Mouse (Mus musculus) stomach, embryonic 14.5 days (tissue): ENCODE measurements around the gene Ap4s1. TPM values are rescaled to one million over a fixed set of nuclear protein-coding genes. Genes with fewer than 3 reads are reported as not detected.

Source experiments
- ATAC-seq: fragments of 200-750 bp; cut with Nextera tagmentation; 2 replicates; pipeline ENCODE4 v1.8.0; 2017; ENCODE audit warnings: low read depth, moderate TSS enrichment; ENCODE audit not compliant: insufficient number of reproducible peaks, insufficient read depth, low FRiP score
- H3K27ac ChIP-seq: fragments of 300-500 bp; sonication (generic); 2 replicates; pipeline ENCODE4 v1.5.1; 2014; ENCODE audit warnings: mild to moderate bottlenecking, low read length, moderate library complexity, mixed read lengths
- H3K27me3 ChIP-seq: fragments of 300-500 bp; sonication (generic); 2 replicates; pipeline ENCODE4 v1.6.1; 2014; ENCODE audit warnings: low read length, control low read depth, mixed read lengths; ENCODE audit not compliant: control insufficient read depth, insufficient read depth
- H3K36me3 ChIP-seq: fragments of 300-500 bp; sonication (generic); 2 replicates; pipeline ENCODE4 v1.6.1; 2014; ENCODE audit warnings: mild to moderate bottlenecking, control low read depth, low read length, moderate library complexity, mixed read lengths; ENCODE audit not compliant: control insufficient read depth, insufficient read depth
- H3K4me1 ChIP-seq: fragments of 300-500 bp; sonication (generic); 2 replicates; pipeline ENCODE4 v1.6.1; 2014; ENCODE audit warnings: low read length, control low read depth, mixed read lengths; ENCODE audit not compliant: control insufficient read depth, insufficient read depth
- H3K4me2 ChIP-seq: fragments of 300-500 bp; sonication (generic); replicated peaks from 2 replicates; pipeline ENCODE4 v1.6.1; 2014; ENCODE audit warnings: low read depth, low read length, control low read depth
- H3K4me3 ChIP-seq: fragments of 300-500 bp; sonication (generic); 2 replicates; pipeline ENCODE4 v1.5.1; 2014; ENCODE audit warnings: low read depth, low read length, control low read depth
- H3K9ac ChIP-seq: fragments of 300-500 bp; sonication (generic); replicated peaks from 2 replicates; pipeline ENCODE4 v1.6.1; 2014; ENCODE audit warnings: low read depth, mild to moderate bottlenecking, control low read depth, low read length, moderate library complexity, mixed read lengths
- H3K9me3 ChIP-seq: fragments of 300-500 bp; sonication (generic); 2 replicates; pipeline ENCODE4 v1.6.1; 2016; ENCODE audit warnings: low read depth, low read length, control low read depth; ENCODE audit not compliant: control insufficient read depth
- WGBS: fragments of 180-500 bp; shearing (Covaris S2); extraction: QIAGEN DNeasy Blood & Tissue Kit; methylation state at CpG from one replicate; pipeline ENCODE4 v1.1.7; 2014; 5-methylcytosine and 5-hydroxymethylcytosine counted together
- polyA plus RNA-seq: library from polyadenylated mRNA; unstranded; fragments of >200 nt; fragmentation: Nextera tagmentation; extraction: Ambion mirVana; gene quantifications from 2 replicates; pipeline ENCODE4 v1.2.1, GENCODE M21; 2014

The Ap4s1 gene
- polyA plus RNA-seq, 1 experiment from 2014 or later, result 29.6 TPM

DNA sequence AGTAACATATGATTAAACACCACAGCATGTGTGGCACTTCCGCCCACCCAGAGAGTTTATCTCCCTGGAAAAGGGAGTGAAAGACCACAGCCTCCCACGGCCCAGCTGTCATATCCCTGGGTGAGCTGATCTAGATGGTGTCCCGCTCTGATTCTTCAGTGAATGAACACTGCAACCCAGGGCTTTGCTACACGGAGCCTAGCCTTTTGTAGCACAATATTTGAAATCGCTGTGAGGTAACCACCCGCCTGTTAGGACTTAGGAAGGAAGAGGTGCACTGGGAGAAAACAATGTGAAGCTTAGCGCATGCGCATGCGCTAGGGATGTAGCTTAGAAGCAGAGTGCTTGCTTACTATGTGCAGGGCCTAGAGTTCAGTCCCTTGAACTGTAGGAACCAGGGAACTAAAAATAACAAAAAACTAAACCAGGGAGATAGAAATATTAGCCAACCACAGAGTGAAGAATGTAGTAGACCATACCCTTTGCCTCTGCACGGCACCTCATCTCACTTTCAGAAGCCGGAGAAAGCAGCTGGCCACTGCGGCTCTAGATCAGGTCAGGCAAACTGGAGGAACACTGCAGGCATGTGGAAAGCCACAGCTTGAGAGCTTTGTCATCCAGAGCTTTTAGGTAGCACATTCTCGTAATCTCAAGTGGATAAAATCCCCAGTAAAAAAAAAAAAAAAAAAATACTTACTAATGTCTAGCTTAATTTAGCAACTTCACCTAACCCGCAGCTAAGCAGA is 18.3 kb downstream of the Ap4s1 start:
- no peak overlapping the region for H3K9ac ChIP-seq
- no peak overlapping the region for H3K4me2 ChIP-seq
- ATAC-seq, result no peak
- peak overlapping the region; percentile 44; the same call in 1 of the 2 replicates for H3K27ac ChIP-seq
- no peak overlapping the region for H3K4me3 ChIP-seq
- 58% methylated on average over 14 of the region's 14 CpGs for WGBS
- no peaks in the 10 kb centered on the region for H3K36me3 ChIP-seq
- peaks cover 7% of the 10 kb centered on the region; the same call in 1 of the 2 replicates for H3K4me1 ChIP-seq
- no peaks in the 10 kb centered on the region for H3K9me3 ChIP-seq
- no peaks in the 10 kb centered on the region for H3K27me3 ChIP-seq

DNA sequence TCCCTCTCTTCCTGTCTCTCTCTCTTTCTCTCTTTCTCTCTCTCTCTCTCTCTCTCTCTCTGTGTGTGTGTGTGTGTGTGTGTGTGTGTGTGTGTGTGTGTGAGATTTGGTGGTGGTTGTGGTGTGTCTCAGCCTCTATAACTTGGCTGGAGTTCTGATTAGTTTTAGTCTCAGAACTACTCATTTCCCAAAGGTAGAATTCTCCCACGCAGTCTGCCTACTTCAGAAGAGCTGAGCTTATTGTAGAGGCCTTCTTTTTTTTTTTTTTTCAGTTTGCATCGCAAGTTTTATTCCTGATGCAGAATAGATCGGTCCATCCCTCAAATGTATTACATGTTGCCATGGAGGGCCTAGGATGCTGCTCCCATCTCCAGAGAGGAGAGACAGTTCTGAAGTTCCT is 18.9 kb downstream of the Ap4s1 start:
- no peak overlapping the region for H3K4me3 ChIP-seq
- ATAC-seq, result no peak

DNA sequence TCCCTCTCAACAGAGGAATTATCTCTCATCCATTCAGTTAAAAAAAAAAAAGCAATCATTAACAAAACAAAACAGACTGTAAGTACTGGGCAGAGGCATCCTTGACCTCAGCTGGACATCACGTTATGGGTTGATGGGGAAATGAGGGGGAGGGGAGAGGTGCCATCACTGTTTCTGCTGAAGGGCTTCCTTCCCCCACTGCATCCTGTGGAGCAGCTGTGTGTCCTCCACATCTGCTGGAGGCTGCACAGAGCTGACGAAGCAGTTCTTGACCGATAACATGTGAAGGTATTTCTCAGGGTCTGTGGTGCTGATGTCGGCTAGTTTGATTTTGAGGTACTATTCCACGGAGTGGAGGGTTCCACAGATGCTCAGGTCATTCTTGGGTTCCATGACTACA is 19.3 kb downstream of the Ap4s1 start:
- H3K4me1 ChIP-seq, result peaks cover 7% of the 10 kb centered on the region; the same call in 1 of the 2 replicates
- no peak for ATAC-seq

More for the DNA sequence above, 18.9 kb downstream of the Ap4s1 start:
- 70% methylated on average over 3 of the region's 3 CpGs for WGBS
- Histone ChIP-seq H3K4me2 (no peak overlapping the region), H3K36me3 (no peaks in the 10 kb centered on the region), H3K9ac (no peak overlapping the region), H3K9me3 (no peaks in the 10 kb centered on the region), H3K27ac (no peak overlapping the region), H3K27me3 (no peaks in the 10 kb centered on the region), H3K4me1 (peaks cover 7% of the 10 kb centered on the region; the same call in 1 of the 2 replicates)

GRCm38 (mm10) chr12:51712685-51713084 is 21.9 kb downstream of the Ap4s1 start:
- H3K9ac ChIP-seq, result no peak overlapping the region
- H3K27ac ChIP-seq, result no peak overlapping the region
- no peaks in the 10 kb centered on the region for H3K36me3 ChIP-seq
- H3K4me3 ChIP-seq, result no peak overlapping the region
- H3K4me2 ChIP-seq, result no peak overlapping the region
- no peaks in the 10 kb centered on the region for H3K27me3 ChIP-seq
- 65% methylated on average over 1 of the region's 1 CpGs for WGBS
- H3K4me1 ChIP-seq, result peaks cover 7% of the 10 kb centered on the region; the same call in 1 of the 2 replicates
- H3K9me3 ChIP-seq, result no peaks in the 10 kb centered on the region
- no peak for ATAC-seq

More for the DNA sequence above, 19.3 kb downstream of the Ap4s1 start:
- WGBS, result 36% methylated on average over 5 of the region's 5 CpGs
- H3K36me3 ChIP-seq, result no peaks in the 10 kb centered on the region
- no peak overlapping the region for H3K27ac ChIP-seq
- no peak overlapping the region for H3K4me2 ChIP-seq
- no peak overlapping the region for H3K4me3 ChIP-seq
- no peaks in the 10 kb centered on the region for H3K27me3 ChIP-seq
- no peak overlapping the region for H3K9ac ChIP-seq
- no peaks in the 10 kb centered on the region for H3K9me3 ChIP-seq

DNA sequence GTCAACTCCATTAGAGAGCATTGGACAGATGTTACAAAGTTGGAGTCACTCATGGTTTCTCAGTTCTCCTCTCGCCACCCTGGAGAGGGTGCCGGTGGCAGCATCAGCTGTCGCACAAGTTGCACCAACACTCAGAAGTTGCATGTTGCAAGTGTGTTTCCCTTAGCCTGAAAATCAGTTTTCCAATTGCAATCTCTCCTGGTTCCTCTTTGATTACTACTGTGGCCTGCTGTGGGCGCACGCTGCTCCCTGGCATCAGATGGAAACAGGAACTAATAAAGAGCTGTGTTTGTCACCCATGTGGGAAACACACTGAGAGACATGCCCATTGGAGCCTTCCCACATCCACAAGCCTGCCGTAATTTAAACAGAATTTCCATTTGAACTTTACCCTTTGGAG is 27.8 kb downstream of the Ap4s1 start:
- Histone ChIP-seq H3K9ac (no peak overlapping the region), H3K27me3 (no peaks in the 10 kb centered on the region), H3K4me2 (no peak overlapping the region), H3K4me3 (no peak overlapping the region), H3K9me3 (no peaks in the 10 kb centered on the region), H3K36me3 (no peaks in the 10 kb centered on the region), H3K27ac (no peak overlapping the region), H3K4me1 (no peaks in the 10 kb centered on the region)
- ATAC-seq, result no peak
- 89% methylated on average over 6 of the region's 6 CpGs for WGBS

- no peaks in the 10 kb centered on the region for H3K9me3 ChIP-seq
- no peaks in the 10 kb centered on the region for H3K27me3 ChIP-seq
- H3K27ac ChIP-seq, result no peak overlapping the region
- 0 out of 2 replicates have a peak, but pooled peaks have one; percentile 46 for ATAC-seq
- no peak overlapping the region for H3K4me3 ChIP-seq
- no peaks in the 10 kb centered on the region for H3K4me1 ChIP-seq
- no peaks in the 10 kb centered on the region for H3K36me3 ChIP-seq
- no peak overlapping the region for H3K9ac ChIP-seq
- WGBS, result 85% methylated on average over 8 of the region's 8 CpGs
- H3K4me2 ChIP-seq, result no peak overlapping the region
Observed at GRCm38 (mm10) chr12:51721836-51722235, 31.0 kb downstream of the Ap4s1 start.

- 69% methylated on average over 11 of the region's 11 CpGs for WGBS
- no peak overlapping the region for H3K9ac ChIP-seq
- H3K4me2 ChIP-seq, result no peak overlapping the region
- H3K27me3 ChIP-seq, result no peaks in the 10 kb centered on the region
- no peak overlapping the region for H3K4me3 ChIP-seq
- ATAC-seq, result no peak
- H3K36me3 ChIP-seq, result no peaks in the 10 kb centered on the region
- peak overlapping the region; percentile 44; the same call in 1 of the 2 replicates for H3K27ac ChIP-seq
- no peaks in the 10 kb centered on the region for H3K9me3 ChIP-seq
- H3K4me1 ChIP-seq, result no peaks in the 10 kb centered on the region
Observed at GRCm38 (mm10) chr12:51729058-51729457, 38.2 kb downstream of the Ap4s1 start.

DNA sequence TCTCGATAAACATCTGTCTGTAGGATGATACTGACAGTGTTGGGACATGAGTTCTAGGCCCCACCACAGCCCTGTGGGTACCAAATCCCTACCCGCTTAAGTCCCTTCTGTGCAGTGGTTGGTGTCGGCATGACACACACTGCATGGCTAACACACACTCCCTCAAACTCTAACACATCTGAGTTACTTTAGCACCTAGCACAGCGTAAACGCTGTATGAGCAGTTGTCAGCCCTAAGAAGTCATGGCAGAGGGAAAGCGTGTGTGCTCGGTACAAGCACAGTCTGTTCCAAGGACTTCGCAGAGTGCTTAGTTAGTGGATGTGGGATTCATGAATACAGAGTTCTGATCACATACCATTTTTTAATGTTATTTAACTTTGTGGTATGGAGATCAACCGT is 39.0 kb downstream of the Ap4s1 start:
- H3K4me2 ChIP-seq, result no peak overlapping the region
- no peak overlapping the region for H3K27ac ChIP-seq
- no peak overlapping the region for H3K9ac ChIP-seq
- no peaks in the 10 kb centered on the region for H3K9me3 ChIP-seq
- no peaks in the 10 kb centered on the region for H3K27me3 ChIP-seq
- no peaks in the 10 kb centered on the region for H3K36me3 ChIP-seq
- no peak for ATAC-seq
- WGBS, result 94% methylated on average over 9 of the region's 9 CpGs
- no peak overlapping the region for H3K4me3 ChIP-seq
- H3K4me1 ChIP-seq, result peaks cover 3% of the 10 kb centered on the region
